Mouse (Mus musculus) ES-E14 (cell line): ENCODE measurements around the gene Lrrc75a.

Experiments used
- HCFC1 ChIP-seq: IDR thresholded peaks from 2 replicates; pipeline ENCODE4 v1.6.1; 2012; ENCODE audit warnings: low read length, inconsistent platforms, borderline replicate concordance; ENCODE audit not compliant: insufficient read depth
- MAFK ChIP-seq: IDR thresholded peaks from 2 replicates; pipeline ENCODE4 v1.6.1; 2014; ENCODE audit warnings: mild to moderate bottlenecking, low read depth, low read length, inconsistent platforms; ENCODE audit not compliant: insufficient read depth
- ZC3H11A ChIP-seq: IDR thresholded peaks from 2 replicates; pipeline ENCODE4 v1.6.1; 2012; ENCODE audit warnings: low read depth, mild to moderate bottlenecking, inconsistent platforms, low read length, borderline replicate concordance

DNA sequence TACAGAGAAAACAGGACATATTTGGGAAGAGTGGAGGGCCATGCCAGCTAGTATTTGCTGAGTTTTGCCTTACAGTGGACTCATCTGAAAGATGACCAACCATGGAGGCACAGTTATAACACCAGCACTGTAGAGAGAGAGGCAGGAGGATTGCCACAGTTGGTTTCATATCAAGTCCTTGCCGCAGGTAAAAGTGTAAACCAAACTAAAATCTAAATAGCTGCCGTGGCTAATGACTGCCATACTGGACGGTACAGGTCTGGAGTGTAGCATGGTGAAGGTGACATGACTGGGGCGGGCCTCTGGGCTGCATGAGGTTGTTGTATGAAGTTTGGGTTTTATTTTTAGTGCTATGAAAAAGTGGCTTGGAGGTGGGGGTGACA, 73.6 kb downstream of the Lrrc75a start:
- no peak for TF ChIP-seq MAFK
- no peak for TF ChIP-seq HCFC1
- no peak for TF ChIP-seq ZC3H11A
